Mouse (Mus musculus): ENCODE results near the gene Pigm.

- TF ChIP-seq CTCF (IDR thresholded peaks at IDR 0.05; ENCODE audit: control insufficient read depth, insufficient read depth, insufficient replicate concordance, low read depth, low read length) (no peak), POLR2A (IDR thresholded peaks at IDR 0.05; ENCODE audit: control insufficient read depth, low read depth, low read length) (no peak)
Measured at GRCm38 (mm10) chr1:172337411-172338185, 38.7 kb upstream of the Pigm start.

Measured in testis, adult 2 months (tissue).